Mouse (Mus musculus) adrenal gland, adult 18-20 months (tissue): ENCODE data around the gene Zfyve28. TPM values are rescaled to one million over a fixed set of nuclear protein-coding genes. Genes with fewer than 3 reads are reported as not detected.

Experiments used
- DNase-seq, 2 experiments: peaks; one replicate each; pipeline ENCODE4 v3.0.0; 2021 to 2022; ENCODE audit warnings: low spot score in 2 of 2
- total RNA-seq, 2 experiments: library from RNA; stranded (reverse); gene quantifications; 1 replicate in 1 of 2; 2 replicates in 1 of 2; pipeline ENCODE4 v1.2.3; 2021

Zfyve28 gene
- total RNA-seq, 2 experiments from 2014 or later: 0.53 to 1.0 TPM

DNA sequence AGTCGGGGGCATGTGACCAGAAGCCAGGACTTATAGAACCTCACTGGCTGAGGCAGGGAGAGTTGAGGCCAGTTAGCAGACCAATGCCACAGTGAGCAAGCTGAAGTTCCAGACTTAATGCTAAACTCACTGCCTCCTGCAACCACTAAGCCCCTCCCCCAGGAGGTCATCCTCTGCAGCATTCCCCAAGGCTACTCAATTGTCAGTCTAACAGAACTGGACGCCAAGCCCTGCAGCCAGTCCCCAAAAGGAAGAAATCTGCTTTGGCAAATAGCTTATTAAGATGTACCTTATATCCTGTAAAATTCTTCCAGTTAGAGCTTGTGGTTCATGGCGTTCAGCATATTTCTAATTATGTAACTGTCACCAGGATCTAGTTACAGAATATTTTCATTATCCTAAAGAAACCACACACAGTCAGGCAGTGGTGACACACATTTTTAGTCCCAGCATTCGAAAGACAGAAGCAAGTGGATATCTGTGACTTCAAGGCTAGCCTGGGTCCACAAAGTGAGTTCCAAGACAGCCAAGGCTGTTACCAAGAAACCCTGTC, 35.2 kb downstream of the Zfyve28 start:
- DNase-seq: no peak

DNA sequence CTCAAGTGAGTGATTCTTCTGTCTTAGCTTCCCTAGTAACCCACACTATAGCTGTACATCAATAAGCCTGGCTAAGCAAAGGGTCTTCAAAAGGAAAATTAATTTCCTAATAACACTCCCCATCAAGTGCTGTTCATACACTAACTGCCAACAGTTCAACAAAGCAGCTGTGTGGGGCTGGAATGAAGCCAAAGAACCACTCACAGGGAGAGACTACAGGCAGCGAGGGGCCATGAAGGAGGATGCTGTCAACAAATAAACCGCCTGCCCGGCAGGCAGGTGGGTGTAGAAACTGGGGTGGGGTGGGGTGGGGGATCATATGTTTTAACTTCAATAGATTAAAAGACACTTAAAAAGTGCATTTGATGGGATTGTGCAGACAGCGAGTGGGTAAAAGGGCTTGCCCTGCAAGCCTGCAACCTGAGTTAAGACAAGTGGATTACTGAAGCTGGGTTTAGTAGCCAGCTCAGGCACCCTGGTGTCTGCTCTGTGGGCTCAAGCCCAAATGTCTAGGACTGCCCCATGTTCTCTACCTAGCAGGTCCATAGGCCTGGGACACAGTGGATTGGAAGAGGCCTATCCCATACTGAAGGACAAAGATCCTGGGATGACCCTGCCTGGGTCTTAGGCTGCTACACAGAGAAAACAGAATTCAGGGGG, 35.8 kb downstream of the Zfyve28 start:
- no peak for DNase-seq

DNA sequence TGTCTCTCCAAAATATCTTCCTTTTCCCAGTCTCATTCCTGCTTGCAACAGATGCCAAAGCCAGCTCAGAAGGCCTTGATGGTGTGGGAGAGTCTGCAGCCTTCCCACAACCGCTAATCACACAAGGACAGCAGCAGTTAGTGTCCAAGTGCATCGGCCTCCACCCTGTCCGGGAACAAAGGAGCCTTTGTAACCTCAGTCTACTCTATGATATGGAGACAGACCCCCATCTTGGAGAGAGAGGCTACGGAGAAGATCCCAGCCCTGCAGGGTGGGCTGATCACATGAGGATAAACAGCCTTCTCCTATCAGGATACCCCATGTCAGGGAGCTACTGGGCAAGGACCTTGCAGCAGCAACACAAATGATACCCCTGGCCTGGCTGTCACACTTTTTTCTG, 36.5 kb downstream of the Zfyve28 start:
- peak in 1 of 2 experiments; percentile 18 for DNase-seq

DNA sequence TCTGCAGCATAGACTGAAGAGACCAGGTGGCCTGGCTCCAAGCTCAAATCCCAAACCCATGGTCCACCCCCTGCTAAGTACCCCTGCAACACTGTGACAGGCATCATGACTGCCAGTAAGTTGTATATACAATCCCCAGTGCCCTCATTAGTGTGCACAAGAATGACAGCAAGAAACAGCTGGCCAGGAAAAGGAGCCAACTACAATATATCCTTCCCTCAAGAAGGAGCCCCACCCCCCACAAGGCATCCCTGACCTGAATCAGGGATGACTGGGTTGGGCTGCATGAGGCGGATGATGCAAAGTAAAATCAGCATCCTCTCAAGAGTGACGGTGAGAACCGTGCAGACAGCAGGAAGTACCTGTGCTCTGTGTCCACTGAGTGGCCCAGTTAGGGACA, 38.2 kb downstream of the Zfyve28 start:
- no peak for DNase-seq

DNA sequence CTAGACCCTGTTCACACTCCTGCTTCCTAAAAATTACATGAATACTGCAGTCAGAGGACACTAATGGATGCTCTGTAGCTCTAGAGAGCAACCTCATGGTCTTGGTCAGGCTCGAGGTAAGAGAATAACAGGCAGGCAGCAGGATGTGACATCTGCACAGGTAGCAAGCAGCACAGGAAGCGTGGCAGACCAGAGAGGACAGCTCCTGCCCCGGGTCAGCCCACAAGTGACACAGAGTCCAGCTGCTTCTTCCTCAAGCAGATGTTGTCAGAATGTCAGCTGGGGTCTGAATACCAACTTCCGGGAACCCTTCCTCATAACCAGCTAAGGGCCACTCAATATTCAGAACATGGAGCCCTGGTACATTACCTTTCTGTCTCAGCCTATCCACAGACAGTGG, 39.1 kb downstream of the Zfyve28 start:
- no peak for DNase-seq

DNA sequence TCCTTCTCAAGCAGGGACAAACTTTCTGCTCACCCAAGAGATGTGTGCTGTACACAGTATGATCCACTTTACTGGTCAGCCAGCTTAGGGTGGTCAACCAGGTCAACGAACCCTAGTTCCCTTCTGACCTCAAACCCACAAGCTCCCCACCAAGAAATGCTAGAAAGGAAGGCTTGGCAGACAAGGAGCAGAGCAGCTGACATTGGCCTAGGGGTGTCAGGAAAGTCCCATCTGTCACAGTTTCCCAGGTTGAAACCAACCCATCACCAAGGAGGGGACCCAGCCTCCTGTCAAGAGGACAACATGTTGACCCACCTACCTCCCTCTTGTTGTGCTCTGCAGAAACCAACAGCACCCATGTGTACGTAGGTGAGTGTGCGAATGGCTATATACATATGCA, 41.8 kb downstream of the Zfyve28 start:
- DNase-seq: no peak

DNA sequence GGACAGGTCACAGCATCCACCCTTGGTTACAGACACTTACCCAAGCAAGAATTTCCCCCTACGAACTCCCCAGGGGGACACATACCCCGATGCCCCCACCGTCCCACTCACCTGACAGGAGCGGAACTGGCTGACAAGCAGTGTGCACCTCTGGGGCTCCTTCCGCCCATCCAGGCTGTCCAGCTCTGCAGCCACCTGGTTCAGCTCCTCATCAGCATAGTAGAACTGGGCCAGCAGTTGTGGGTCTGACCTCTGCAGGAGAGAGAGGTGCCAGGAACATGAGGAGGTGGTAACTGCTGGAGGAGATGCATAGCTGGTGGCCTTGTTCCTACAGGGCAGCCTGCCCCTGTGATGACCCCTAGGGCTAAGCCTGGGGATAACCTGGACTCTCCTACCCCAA, 45.2 kb downstream of the Zfyve28 start:
- DNase-seq: no peak

DNA sequence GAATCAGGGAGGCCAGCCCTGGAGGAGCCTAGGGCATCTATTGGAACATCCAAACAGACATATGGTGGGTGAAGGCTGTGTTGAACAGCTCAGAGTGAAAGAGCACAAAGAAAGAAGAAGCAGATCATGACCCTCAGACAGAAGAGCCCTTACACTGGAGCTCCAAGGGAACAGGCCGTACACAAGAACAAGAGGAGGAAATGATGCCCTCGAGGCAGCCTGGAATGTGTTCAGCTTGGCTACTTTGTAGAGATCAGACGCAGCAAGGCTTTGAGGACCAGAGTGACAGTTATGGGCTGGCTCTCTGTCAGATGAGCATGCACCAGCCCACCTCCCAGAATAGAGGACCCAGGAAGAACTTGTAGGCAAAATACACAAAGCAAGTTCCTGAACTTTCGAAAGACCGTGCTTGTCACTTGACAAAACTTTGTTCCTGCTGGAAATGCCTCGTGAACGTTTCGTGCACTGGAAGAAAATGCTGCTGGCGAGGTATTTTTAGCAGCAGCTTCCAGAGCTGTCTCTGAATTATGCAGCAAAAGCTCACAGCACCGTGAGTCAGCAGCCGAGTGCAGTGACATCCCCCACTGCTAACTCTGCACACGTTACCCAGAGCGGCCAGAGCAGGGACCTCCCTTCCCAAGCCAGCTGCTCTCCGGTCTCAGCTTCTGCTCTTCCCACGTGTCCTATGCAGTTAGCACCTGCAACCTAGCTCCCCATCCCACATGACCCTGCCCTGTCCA, 45.9 kb downstream of the Zfyve28 start:
- DNase-seq: peak; percentile 34 to 35

DNA sequence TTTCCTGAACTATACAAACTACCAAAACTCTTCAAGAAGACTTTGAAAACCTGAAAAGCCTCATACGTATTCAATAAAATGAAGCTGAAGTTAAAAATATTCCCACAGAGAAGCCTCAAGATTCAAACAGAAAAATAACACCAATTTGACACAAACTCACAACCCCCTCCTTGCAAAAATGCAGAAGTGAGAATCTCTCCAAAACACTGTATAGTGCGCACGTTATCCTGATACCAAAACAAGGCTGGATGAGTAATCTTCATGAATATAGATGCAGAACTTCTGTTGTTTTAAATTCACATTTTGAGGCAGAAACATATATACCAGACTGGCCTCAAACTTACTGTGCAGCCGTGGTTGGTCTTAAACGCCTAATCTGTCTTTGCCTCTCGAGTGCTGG, 49.8 kb downstream of the Zfyve28 start:
- no peak for DNase-seq

DNA sequence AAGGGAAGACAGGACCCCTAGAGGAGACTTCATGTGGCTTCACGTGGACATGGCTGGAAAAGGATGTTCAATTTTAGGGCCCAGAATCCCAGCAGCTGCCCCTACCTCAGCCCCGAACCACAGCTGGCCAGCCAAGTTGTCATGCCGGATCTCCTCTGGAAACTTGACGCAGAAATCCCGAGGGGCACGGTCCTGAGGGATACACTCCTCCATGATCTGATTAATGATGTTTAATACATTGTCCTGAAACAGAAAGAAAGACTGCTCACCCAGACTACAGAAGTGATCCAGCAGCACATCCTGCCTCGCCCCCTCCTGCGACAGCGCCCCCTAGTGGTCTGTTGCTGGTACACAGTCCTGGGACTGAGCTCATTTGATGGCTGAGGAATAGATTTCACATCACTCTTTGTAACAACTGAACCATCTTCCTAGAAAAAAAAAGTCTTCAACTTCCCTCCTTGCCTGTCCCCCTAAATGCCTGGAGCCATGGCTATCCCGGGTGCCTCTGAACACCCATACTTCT, 52.3 kb downstream of the Zfyve28 start:
- peak; percentile 43 to 47 for DNase-seq

DNA sequence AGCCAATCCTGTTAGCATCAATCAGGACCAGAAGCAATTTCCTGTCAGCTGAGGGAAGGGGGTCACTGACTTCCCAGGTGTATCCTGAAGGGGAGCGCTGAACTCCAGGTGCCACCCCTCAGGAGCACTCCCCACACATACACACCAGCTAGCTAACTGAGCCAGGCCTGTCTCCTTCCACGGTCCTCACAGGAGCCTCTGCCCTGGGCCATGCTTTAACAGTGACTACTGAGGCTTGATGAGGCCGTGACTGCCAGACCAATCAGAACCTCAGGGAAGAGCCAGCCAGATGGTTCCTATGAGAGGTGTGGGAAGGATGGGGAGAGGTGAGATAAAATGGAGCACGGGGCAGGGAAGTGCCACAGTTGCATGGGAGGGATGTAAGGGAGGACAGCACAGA, 53.2 kb downstream of the Zfyve28 start:
- DNase-seq: no peak

DNA sequence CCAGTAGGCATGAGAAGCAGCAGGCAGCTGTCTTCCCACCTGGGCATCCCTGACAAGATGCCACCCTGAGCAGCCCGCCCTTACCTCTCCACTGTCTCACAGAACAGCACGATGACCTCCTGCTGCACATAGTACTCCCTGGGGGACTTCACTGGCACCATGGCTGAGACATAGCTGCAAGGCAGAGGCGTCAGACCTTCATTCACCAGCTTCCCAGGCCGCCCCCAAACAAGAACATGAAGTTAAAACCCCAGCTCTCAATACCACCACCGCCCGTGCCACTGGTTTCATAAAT, 55.1 kb downstream of the Zfyve28 start:
- no peak for DNase-seq

DNA sequence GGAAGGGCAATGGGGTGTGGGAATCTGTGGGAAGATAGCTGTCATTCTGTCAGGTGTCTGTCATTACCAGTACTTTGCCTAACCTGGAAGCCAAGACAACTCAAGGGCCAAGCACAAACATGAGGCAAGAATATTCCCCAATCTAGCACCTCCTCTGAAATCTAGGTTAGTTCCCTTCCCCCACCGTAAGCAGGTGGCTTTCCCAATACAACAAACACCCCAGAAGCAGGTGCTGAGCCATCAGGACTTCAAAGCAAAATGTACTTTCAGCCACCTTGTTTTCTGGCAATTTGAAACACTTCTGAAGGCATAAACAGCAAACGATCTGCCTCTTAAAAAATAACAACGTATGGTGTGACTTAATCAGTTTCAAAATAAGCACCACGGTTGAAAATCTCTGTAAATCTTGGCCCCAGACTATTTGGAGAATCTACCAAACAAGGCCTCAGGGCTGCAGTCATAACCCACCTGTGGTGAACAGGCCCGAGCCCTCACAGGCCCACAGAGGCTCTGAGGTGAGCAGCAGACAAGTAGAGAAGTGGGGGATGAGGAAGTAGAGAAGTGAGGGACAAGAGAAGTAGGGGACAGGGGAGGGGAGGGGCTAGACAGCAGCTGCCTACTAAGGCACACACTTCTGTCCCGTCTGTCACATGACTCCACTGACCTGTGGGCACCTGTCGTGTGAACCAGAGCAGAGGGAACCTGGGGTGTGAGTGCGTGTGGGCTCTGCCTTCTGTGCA, 55.6 kb downstream of the Zfyve28 start:
- DNase-seq: no peak

DNA sequence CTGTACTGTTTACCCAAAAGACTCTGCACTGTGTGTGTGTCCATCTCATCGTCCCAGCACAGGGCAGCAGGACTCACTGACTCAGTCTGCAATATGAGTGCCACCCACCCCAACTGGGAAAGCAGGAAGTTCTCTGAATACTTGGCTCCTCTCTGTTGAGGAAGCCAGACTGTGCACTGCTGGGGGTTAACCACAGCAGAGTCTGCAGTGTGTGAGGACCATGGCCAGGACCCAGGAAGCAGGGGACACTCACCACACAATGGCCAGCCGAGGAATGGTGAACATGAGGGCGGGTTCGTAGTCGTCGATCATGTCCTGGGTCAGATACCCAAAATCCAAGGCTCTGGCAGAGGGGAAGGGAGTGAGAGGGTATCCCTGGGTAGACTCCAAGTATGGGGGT, 56.3 kb downstream of the Zfyve28 start:
- no peak for DNase-seq

DNA sequence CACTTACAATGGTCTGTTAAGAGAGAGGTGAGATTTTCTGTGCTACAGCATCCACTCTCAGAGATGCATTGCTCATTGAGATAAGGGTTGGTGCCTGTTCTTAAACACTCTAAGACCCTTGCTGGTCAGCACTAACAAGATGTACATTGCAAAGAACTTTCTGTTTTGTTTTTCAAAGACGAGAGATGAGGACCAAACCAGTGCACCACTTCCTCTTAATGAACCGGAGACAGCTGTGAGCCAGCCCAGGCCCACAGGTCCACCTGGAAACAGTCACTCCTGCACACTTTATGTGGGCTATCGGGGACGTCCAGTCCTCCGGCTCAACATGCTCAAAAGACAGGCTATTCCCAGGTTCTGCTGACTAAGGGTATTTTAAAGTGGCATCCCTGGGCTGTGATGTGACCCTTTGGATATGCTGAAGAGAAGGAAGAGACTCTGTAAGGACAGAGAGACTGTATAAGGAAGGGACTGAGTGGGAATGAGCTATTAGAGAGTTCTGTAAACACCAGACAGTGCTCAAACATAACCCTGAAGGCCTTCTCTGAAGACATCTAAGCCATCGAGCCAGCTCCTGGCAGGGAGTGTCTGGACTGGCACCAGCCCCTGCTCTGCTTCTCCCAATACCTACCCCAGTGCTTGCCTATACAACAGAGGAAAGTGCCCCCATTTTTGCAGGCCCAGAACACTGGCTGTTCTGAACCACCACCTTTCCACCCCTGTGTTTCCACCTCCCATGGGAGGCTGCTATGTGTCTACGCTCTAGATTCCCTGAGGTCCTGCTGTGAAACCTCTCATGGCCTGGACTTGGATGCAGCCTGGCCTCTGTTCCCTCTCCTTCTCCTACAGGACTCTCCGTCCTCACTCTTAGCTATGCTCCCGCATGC, 57.4 kb downstream of the Zfyve28 start:
- no peak for DNase-seq

DNA sequence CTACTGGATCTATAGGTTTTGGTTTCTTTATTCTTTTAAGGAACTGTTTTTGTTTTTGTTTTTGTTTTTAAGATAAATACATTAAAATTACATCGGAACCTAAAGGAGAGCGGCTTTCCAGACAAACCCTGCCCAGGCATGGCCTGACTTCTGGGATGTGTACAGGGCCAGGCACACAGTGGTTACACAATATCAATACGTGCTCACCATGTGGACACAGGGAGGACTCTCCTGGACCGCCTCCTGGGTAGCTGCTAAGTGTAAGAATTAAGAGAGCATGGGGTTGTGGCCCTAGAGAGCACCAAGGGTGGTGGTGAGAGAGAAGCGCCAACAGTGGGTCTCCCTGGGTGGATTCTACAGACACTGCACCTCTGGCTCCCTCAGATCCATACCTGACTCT, 58.7 kb downstream of the Zfyve28 start:
- DNase-seq: no peak

DNA sequence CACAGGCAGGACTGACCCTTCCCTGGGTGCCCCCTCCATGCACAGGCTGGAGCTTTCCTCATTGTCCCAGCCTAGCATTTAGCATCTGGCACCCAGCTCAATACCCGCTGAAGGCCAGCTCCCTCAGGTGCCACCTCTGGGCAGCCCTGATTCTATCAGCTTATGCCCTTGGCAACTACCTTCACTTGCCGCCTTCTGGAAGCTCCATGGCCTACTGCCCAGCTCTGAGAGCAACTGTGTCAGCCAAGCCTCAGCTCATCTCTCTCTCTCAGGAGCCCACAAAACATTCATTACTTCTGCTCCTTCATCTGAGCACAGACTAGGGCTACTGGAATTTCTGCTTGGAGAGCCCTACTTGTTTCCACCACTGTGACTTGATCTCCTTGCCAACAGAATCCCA, 62.7 kb downstream of the Zfyve28 start:
- DNase-seq: no peak

DNA sequence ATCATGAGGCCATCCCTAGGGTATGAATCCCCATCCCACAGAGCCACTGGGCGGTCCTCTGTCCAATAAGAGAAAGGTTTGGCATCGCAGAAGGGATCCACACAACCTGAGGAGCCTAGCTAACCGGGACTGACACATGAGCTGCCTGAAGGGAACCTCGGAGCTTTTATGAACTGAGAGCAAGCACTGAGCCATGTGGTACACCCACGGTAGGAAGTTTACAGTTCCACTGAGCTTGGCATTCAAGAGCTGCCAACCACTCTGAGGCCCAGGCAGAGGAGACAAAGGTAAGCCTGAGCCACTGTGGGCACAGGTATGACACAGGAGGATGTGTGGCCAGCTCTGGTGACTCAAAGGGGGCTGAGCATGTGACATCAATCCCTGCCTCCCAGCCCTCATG, 63.7 kb downstream of the Zfyve28 start:
- no peak for DNase-seq

DNA sequence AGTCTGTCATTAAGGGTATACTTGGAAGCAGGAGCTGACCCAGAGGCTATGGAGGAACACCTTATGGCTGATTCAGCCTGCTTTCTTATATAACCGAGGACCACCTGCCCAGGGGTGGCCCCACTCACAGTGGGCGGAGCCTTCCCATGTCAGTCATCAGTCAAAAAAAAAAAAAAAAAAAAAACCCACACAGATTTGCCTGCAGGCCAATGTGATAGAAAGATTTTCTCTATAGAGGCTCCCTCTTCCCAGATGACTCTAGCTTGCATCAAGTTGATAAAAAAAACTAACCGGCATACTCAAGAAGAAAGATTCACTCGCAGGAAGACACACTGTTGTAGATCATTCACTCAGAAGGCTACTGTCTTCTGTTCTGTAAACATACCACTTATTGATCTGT, 68.2 kb downstream of the Zfyve28 start:
- DNase-seq: no peak

DNA sequence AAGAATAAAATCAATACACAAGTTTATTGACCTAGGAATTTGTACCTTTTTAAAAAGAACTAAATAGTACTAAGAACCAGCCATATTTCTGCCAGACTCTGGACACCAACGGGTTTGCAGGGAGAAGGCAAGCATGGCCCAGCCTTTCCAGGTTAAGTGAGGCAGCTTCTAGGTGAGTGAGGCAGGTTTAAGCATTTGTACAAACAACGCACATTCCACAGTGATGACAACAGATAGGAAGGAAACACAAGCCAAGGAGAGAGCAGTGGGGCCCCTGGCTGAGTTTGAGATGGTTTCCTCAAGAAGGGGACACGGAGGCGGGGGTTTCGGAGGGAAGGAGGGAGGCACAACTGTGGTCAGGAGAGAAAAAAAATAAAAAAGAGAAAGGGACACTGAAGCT, 69.6 kb downstream of the Zfyve28 start:
- DNase-seq: no peak

DNA sequence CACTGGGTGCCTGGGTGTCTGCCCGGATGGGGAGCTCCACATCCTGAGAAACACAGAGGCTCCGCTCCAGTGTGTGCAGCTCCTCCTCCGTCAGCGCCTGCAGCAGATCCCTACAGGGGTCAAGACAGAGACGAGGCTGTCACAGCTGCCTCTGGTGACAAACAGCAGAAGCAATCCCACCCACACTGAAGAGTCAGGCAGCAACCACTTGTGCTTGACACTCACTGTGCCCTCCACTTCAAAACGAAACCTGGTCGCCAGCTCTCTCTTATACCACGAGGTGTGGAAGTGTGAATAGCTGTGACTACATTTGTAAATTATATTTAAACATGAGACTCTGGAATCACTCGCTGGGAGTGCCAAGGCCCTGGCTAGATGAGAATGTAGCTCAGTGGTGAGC, 70.5 kb downstream of the Zfyve28 start:
- DNase-seq: no peak
